Mouse (Mus musculus) hindbrain, embryonic 13.5 days (tissue): Measurements from ENCODE around the gene Lrrn2. TPM values are rescaled to one million over a fixed set of nuclear protein-coding genes. Genes with fewer than 3 reads are reported as not detected.

Experiments used
- microRNA-seq: library from miRNA; unstranded; fragments of <30 nt; microRNA quantifications from one replicate; pipeline ENCODE4, GENCODE M21; 2016
- polyA plus RNA-seq: library from polyadenylated mRNA; unstranded; fragments of >200 nt; fragmentation: Nextera tagmentation; extraction: Ambion mirVana; gene quantifications from 2 replicates; pipeline ENCODE4 v1.2.1, GENCODE M21; 2015

Lrrn2 gene
- polyA plus RNA-seq, 1 experiment from 2014 or later, result 27.2 TPM

Small RNA genes lying within 50 kb of the gene (microRNA-seq; reads per million reads assigned to microRNA genes)
- not detected for gene Gm44300

Other genes with a start within 250 kb of the Lrrn2 start
- gene Nfasc, start 138.5 kb upstream of the Lrrn2 start, polyA plus RNA-seq, result 44.3 and 45.3 TPM in 2 replicates
- 41.5 and 48.0 TPM in 2 replicates for gene Mdm4, start 150.3 kb downstream of the Lrrn2 start, polyA plus RNA-seq
- 14.6 and 15.3 TPM in 2 replicates for gene Pik3c2b, start 165.4 kb downstream of the Lrrn2 start, polyA plus RNA-seq